Mouse (Mus musculus) MEL (cell line): ENCODE measurements around the gene Tm4sf19.

Source experiments
- CTCF ChIP-seq, 3 experiments: IDR thresholded peaks in 2 of 3; conservative IDR thresholded peaks in 1 of 3; 2 replicates each; pipeline ENCODE4 v1.5.1; 2011 to 2012; ENCODE audit warnings: low read length in 3 of 3, low read depth in 2 of 3, mild to moderate bottlenecking in 2 of 3, improper control_type of control experiment in 1 of 3, inconsistent platforms in 1 of 3, mixed read lengths in 1 of 3, moderate library complexity in 1 of 3; ENCODE audit not compliant: control insufficient read depth in 1 of 3, insufficient read depth in 1 of 3, poor library complexity in 1 of 3, severe bottlenecking in 1 of 3
- ELF1 ChIP-seq: IDR thresholded peaks from 2 replicates; pipeline ENCODE4 v1.6.1; 2014; ENCODE audit warnings: low read depth, mild to moderate bottlenecking, inconsistent platforms, low read length, improper control_type of control experiment, moderate library complexity
- EP300 ChIP-seq, 2 experiments: IDR thresholded peaks; 2 replicates each; pipeline ENCODE4 v1.6.1; 2011; ENCODE audit warnings: improper control_type of control experiment in 2 of 2, low read length in 2 of 2, low read depth in 1 of 2, mild to moderate bottlenecking in 1 of 2
- ETS1 ChIP-seq: IDR thresholded peaks from 2 replicates; pipeline ENCODE4 v1.6.1; 2012; ENCODE audit warnings: low read depth, mild to moderate bottlenecking, inconsistent platforms, low read length, improper control_type of control experiment, moderate library complexity
- GABPA ChIP-seq: IDR thresholded peaks from 2 replicates; pipeline ENCODE4 v1.6.1; 2012; ENCODE audit warnings: low read depth, mild to moderate bottlenecking, inconsistent platforms, low read length, improper control_type of control experiment, moderate library complexity
- GATA1 ChIP-seq: IDR thresholded peaks from 2 replicates; pipeline ENCODE4 v1.6.1; 2011; ENCODE audit warnings: low read depth, low read length, improper control_type of control experiment
- KAT2A ChIP-seq: conservative IDR thresholded peaks from 2 replicates; pipeline ENCODE4 v1.6.1; 2012; ENCODE audit warnings: low read depth, low read length, improper control_type of control experiment, inconsistent platforms
- MXI1 ChIP-seq: IDR thresholded peaks from 2 replicates; pipeline ENCODE4 v1.6.1; 2011; ENCODE audit warnings: mild to moderate bottlenecking, low read depth, low read length, improper control_type of control experiment
- MYB ChIP-seq: IDR thresholded peaks from 2 replicates; pipeline ENCODE4 v1.6.1; 2011; ENCODE audit warnings: mild to moderate bottlenecking, low read depth, low read length, improper control_type of control experiment
- NRF1 ChIP-seq: IDR thresholded peaks from 2 replicates; pipeline ENCODE4 v1.6.1; 2014; ENCODE audit warnings: low read depth, mild to moderate bottlenecking, inconsistent platforms, low read length, improper control_type of control experiment, moderate library complexity; ENCODE audit not compliant: poor library complexity, insufficient read depth, severe bottlenecking
- POLR2A ChIP-seq, 2 experiments: IDR thresholded peaks; 2 replicates each; pipeline ENCODE4 v1.6.1; 2011 to 2012; ENCODE audit warnings: low read length in 2 of 2, mild to moderate bottlenecking in 2 of 2, control low read depth in 1 of 2, improper control_type of control experiment in 1 of 2, low read depth in 1 of 2, moderate library complexity in 1 of 2; ENCODE audit not compliant: control insufficient read depth in 1 of 2, insufficient read depth in 1 of 2, poor library complexity in 1 of 2
- RCOR1 ChIP-seq: IDR thresholded peaks from 2 replicates; pipeline ENCODE4 v1.6.1; 2012; ENCODE audit warnings: low read depth, mild to moderate bottlenecking, inconsistent platforms, low read length, improper control_type of control experiment
- TAL1 ChIP-seq: IDR thresholded peaks from 2 replicates; pipeline ENCODE4 v1.6.1; 2012; ENCODE audit warnings: mild to moderate bottlenecking, inconsistent platforms, low read length, moderate library complexity, mixed read lengths
- ZMIZ1 ChIP-seq: IDR thresholded peaks from 2 replicates; pipeline ENCODE4 v1.6.1; 2012; ENCODE audit warnings: low read depth, mild to moderate bottlenecking, inconsistent platforms, low read length, improper control_type of control experiment, moderate library complexity

- no peak for TF ChIP-seq NRF1
- no peak for TF ChIP-seq ETS1
- TF ChIP-seq CTCF (IDR thresholded peaks at IDR 0.05 in 2 of 3, conservative IDR thresholded peaks at IDR 0.05 in 1 of 3; ENCODE audit: control insufficient read depth in 1 of 3, insufficient read depth in 1 of 3, low read depth in 2 of 3, low read length in 3 of 3, poor library complexity in 1 of 3, severe bottlenecking in 1 of 3), result no peak
- no peak for TF ChIP-seq GABPA
- TF ChIP-seq GATA1, result no peak
- no peak for TF ChIP-seq ZMIZ1
- TF ChIP-seq RCOR1, result no peak
- no peak for TF ChIP-seq ELF1
- no peak for TF ChIP-seq POLR2A (IDR thresholded peaks at IDR 0.05; ENCODE audit: control insufficient read depth in 1 of 2, insufficient read depth in 1 of 2, low read depth in 1 of 2, low read length in 2 of 2, poor library complexity in 1 of 2)
- TF ChIP-seq TAL1, result no peak
- no peak for TF ChIP-seq KAT2A
- no peak for TF ChIP-seq EP300 (IDR thresholded peaks at IDR 0.05; ENCODE audit: low read depth in 1 of 2, low read length in 2 of 2)
- no peak for TF ChIP-seq MXI1
- TF ChIP-seq MYB, result no peak
Measured at GRCm38 (mm10) chr16:32350776-32351175, 49.5 kb upstream of the Tm4sf19 start.
